Mouse (Mus musculus) stomach, embryonic 16.5 days (tissue): ENCODE results near the gene Sema4f. TPM values are rescaled to one million over a fixed set of nuclear protein-coding genes. Genes with fewer than 3 reads are reported as not detected.
A peak's percentile ranks its signal among the peaks of the same experiment; 100 is the strongest.

Experiments used
- ATAC-seq: fragments of 200-750 bp; cut with Nextera tagmentation; 2 replicates; pipeline ENCODE4 v1.8.0; 2017; ENCODE audit warnings: moderate number of reproducible peaks, moderate TSS enrichment; ENCODE audit not compliant: insufficient read depth, low FRiP score
- H3K27ac ChIP-seq: fragments of 300-500 bp; sonication (generic); 2 replicates; pipeline ENCODE4 v1.5.1; 2014; ENCODE audit warnings: low read length
- H3K27me3 ChIP-seq: fragments of 300-500 bp; sonication (generic); 2 replicates; pipeline ENCODE4 v1.6.1; 2014; ENCODE audit warnings: low read length, control low read depth, mixed read lengths; ENCODE audit not compliant: control insufficient read depth, insufficient read depth
- H3K36me3 ChIP-seq: fragments of 300-500 bp; sonication (generic); 2 replicates; pipeline ENCODE4 v1.6.1; 2014; ENCODE audit warnings: low read length; ENCODE audit not compliant: control insufficient read depth, insufficient read depth
- H3K4me1 ChIP-seq: fragments of 300-500 bp; sonication (generic); 2 replicates; pipeline ENCODE4 v1.6.1; 2014; ENCODE audit warnings: low read length, control low read depth, mixed read lengths; ENCODE audit not compliant: control insufficient read depth, insufficient read depth
- H3K4me2 ChIP-seq: fragments of 300-500 bp; sonication (generic); 2 replicates; pipeline ENCODE4 v1.6.1; 2014; ENCODE audit warnings: low read depth, low read length, mixed read lengths
- H3K4me3 ChIP-seq: fragments of 300-500 bp; sonication (generic); replicated peaks from 2 replicates; pipeline ENCODE4 v1.5.1; 2014; ENCODE audit warnings: mild to moderate bottlenecking, low read length
- H3K9ac ChIP-seq: fragments of 300-500 bp; sonication (generic); 2 replicates; pipeline ENCODE4 v1.6.1; 2014; ENCODE audit warnings: low read length
- H3K9me3 ChIP-seq: fragments of 300-500 bp; sonication (generic); replicated peaks from 2 replicates; pipeline ENCODE4 v1.6.1; 2016; ENCODE audit warnings: low read length, control low read depth; ENCODE audit not compliant: control insufficient read depth
- WGBS: fragments of 180-500 bp; shearing (Covaris S2); extraction: QIAGEN DNeasy Blood & Tissue Kit; methylation state at CpG from one replicate; pipeline ENCODE4 v1.1.7; 2014; 5-methylcytosine and 5-hydroxymethylcytosine counted together
- polyA plus RNA-seq: library from polyadenylated mRNA; unstranded; fragments of >200 nt; fragmentation: Nextera tagmentation; extraction: Ambion mirVana; gene quantifications from 2 replicates; pipeline ENCODE4 v1.2.1, GENCODE M21; 2015

Sema4f gene
- polyA plus RNA-seq, 1 experiment from 2014 or later: 1.4 TPM

DNA sequence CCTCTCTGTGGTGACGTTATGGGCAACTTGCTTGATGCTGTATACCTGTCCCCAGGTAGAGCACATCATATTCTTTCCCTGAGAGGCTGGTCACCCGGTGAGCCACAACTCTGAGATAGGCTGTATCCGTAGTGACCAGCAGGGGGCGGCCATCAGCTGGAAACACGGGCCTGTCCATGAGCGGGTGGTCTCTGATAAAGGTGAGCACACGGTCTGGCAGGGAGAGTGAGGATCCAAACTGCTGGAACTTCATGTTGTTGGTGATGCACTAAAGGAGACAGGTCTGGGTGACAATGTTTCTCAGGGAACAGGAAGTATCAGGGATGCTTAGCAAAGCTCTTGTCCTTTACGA, 21.8 kb downstream of the Sema4f start:
- no peaks in the 10 kb centered on the region for H3K36me3 ChIP-seq
- H3K9ac ChIP-seq: no peak overlapping the region
- no peaks in the 10 kb centered on the region for H3K9me3 ChIP-seq
- no peaks in the 10 kb centered on the region for H3K4me1 ChIP-seq
- WGBS: 16% methylated on average over 8 of the region's 8 CpGs
- peak; percentile 37; the same call in 1 of the 2 replicates for ATAC-seq
- no peaks in the 10 kb centered on the region for H3K27me3 ChIP-seq
- H3K27ac ChIP-seq: no peak overlapping the region
- H3K4me3 ChIP-seq: no peak overlapping the region
- no peak overlapping the region for H3K4me2 ChIP-seq

DNA sequence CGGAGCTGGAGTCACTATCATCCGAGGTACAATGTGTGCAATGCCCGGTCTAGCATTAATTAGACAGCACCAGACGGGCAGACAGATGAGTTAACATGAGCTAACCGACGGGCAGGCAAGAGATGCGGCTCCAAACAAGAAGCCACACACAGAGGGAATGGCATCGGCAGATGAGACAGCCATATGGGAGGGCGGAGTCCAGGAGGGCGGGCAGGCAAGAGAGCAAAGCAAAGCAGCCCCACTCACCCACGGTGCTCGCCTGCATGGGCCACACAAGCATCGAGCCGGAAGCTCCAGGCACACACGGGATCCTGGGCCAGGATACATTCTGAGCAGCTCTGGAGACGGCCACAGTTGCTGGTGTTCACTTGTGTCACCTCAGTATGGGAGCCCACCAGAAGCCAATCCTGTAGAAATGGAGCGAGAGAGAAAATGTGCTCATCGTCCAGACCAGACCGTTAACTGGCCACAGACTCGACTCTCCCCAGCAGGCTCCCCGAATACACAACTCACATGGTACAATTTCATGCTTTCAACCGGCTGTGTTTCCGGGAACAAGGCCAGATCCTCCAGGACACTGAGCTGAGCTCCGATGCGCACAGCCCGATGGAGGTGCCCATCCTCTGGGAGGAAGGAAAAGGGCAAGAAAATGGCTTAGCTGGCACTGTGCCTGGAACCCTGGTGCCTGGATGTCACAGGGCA, 22.3 kb downstream of the Sema4f start:
- peak; percentile 48; the same call in 1 of the 2 replicates for ATAC-seq
- H3K4me2 ChIP-seq: no peak overlapping the region

DNA sequence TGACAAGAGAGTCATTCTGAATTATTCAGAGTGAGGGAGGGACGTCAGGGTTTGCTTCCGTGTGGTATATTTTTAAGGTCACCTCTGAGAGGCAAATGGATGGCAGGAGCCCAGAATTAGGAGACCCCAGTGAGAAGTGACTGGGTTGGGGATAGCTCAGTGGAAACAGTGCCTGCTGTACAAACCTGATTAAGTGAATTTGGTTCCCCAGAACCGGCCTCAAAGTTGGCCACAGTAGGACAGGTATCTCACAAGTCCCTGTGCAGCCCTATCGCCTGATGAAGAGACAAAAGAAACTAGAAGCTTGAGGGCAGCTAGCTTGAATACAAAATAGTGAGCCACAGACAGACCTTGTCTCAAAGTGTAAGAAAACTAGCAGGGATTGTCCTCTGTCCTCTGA, 23.1 kb downstream of the Sema4f start:
- H3K4me3 ChIP-seq: no peak overlapping the region
- WGBS: 81% methylated on average over 4 of the region's 4 CpGs

More for the DNA sequence above, 22.3 kb downstream of the Sema4f start:
- Histone ChIP-seq H3K9ac (no peak overlapping the region), H3K27me3 (no peaks in the 10 kb centered on the region), H3K27ac (no peak overlapping the region), H3K4me1 (no peaks in the 10 kb centered on the region), H3K4me3 (no peak overlapping the region), H3K9me3 (no peaks in the 10 kb centered on the region), H3K36me3 (no peaks in the 10 kb centered on the region)
- 66% methylated on average over 26 of the region's 26 CpGs for WGBS

DNA sequence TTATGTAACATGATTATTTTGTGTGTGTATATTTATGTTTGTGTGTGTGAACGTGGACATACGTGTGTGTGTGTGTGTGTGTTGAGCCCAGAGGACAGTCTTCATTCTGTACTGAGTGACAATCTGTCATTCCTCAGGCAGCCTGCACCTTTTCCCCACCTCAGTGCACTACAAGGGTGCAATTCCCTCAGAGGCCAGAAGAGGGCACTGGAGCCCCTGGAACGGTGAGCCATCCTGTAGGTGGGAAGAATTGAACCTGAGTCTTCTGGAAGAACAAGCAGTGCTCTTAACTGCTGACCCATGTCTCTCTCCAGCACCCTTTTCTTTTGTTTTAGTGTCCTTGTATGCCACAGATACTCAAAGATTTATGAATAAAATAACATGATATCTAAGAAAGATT, 23.7 kb downstream of the Sema4f start:
- Histone ChIP-seq H3K9ac (no peak overlapping the region), H3K9me3 (no peaks in the 10 kb centered on the region), H3K27ac (no peak overlapping the region), H3K4me1 (no peaks in the 10 kb centered on the region), H3K27me3 (no peaks in the 10 kb centered on the region), H3K4me3 (no peak overlapping the region), H3K4me2 (no peak overlapping the region), H3K36me3 (no peaks in the 10 kb centered on the region)
- WGBS: 23% methylated on average over 3 of the region's 3 CpGs
- ATAC-seq: no peak

More for the DNA sequence above, 23.1 kb downstream of the Sema4f start:
- ATAC-seq: no peak
- H3K4me2 ChIP-seq: no peak overlapping the region
- H3K9ac ChIP-seq: no peak overlapping the region
- no peak overlapping the region for H3K27ac ChIP-seq
- H3K36me3 ChIP-seq: no peaks in the 10 kb centered on the region
- H3K9me3 ChIP-seq: no peaks in the 10 kb centered on the region
- no peaks in the 10 kb centered on the region for H3K27me3 ChIP-seq
- no peaks in the 10 kb centered on the region for H3K4me1 ChIP-seq

DNA sequence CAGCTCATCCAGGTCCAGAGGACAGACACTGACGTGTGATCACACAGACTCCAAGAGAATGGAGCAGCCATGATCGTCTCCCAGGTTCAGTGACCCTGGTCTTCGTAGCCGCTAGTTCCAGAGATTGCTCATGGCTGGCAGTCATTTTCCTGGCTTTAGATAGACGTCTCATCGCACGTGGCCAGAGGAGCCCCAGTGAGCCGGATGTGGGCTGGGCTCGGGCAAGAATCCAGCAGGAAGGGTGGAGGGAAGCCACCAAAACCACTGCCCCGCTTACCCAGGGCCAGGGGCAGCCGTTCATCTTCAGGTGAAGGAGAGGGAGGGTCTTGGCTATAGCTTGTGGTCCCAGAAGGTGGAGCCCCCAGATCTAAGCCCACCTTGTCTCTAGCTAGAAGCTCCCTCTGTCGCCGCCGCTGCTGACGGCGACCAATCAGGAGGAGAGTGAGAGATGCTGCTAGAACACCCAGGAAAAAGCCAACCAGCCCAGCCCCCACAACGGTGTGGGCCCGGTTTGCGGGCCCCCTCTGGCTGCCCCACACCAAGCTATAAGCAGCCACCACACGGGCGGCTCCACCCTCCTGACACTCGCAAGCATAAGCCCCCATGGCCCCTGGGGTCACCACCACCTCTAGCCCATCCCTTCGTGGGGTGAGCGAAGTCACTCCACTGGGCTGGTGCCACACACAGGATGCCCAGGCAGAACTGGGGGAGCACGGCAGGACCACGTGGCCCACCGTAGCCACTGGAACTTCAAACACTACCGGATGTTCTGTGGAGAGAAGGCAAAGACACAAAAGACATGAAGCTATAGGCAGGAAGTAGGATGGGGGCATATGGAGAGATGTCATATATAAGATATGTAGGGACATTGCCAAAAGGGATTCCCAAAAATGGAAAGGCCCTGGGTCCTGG, 26.0 kb downstream of the Sema4f start:
- Histone ChIP-seq H3K9me3 (no peaks in the 10 kb centered on the region), H3K27me3 (no peaks in the 10 kb centered on the region), H3K36me3 (no peaks in the 10 kb centered on the region), H3K9ac (no peak overlapping the region), H3K4me1 (peaks cover 3% of the 10 kb centered on the region; the same call in 1 of the 2 replicates), H3K4me2 (no peak overlapping the region), H3K4me3 (no peak overlapping the region), H3K27ac (no peak overlapping the region)
- 76% methylated on average over 28 of the region's 28 CpGs for WGBS
- no peak for ATAC-seq

DNA sequence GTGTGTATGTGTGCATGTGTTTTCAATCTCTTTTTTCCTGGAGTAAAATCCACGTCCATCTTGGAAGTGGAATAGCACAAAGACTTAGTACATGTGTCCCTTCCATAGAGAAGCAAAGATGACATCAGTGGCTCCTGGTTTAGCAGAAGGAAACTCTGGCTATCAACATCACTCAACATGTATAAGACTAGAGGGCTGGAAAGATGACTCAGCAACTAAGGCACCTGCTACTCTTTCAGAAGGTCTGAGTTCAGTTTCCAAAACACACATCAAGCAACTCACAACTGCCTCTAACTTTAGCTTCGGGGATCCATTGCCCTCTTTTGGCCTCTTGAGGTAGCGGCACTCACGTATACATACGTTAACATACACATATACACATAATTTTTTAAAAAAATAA, 28.3 kb downstream of the Sema4f start:
- H3K27ac ChIP-seq: no peak overlapping the region
- H3K9me3 ChIP-seq: no peaks in the 10 kb centered on the region
- no peak for ATAC-seq
- no peak overlapping the region for H3K9ac ChIP-seq
- H3K4me2 ChIP-seq: no peak overlapping the region
- H3K36me3 ChIP-seq: no peaks in the 10 kb centered on the region
- H3K4me1 ChIP-seq: peaks cover 3% of the 10 kb centered on the region; the same call in 1 of the 2 replicates
- whole genome bisulfite sequencing: 89% methylated on average over 5 of the region's 5 CpGs
- no peaks in the 10 kb centered on the region for H3K27me3 ChIP-seq
- no peak overlapping the region for H3K4me3 ChIP-seq

DNA sequence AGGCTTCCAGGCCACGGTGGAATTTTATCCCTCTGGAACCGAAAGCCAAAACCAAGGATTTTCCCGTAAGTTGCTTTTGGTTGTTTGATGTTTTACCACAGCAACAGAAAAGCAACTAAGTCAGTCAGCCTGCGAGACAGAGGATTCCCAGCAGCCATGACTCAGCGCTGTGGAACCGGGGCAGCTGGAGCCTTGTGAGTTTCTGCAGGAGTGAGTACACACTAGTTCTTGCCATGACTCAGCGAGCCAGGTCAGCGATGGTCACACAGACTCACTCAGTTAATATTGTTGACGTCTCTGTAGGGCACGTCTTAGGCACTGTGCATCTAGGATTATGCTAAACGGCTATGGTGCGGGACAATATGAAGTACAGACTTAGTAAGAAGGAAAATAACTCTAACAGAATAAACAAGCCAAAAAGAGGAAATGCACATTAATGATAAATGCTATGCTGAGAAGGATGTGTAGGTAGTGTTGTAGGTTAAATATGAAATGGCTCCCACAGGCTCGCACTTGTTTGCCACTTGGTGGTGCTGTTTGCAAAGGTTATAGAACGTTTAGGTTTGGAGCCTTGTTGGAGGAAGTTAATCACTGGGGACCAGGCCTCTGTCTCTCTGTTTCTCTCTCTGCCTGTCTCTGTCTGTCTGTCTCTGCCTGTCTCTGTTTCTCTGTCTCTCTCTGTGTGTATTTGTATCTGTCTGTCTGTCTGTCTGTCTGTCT, 30.3 kb downstream of the Sema4f start:
- no peak overlapping the region for H3K27ac ChIP-seq
- H3K4me3 ChIP-seq: no peak overlapping the region
- no peaks in the 10 kb centered on the region for H3K9me3 ChIP-seq
- H3K4me2 ChIP-seq: no peak overlapping the region
- no peaks in the 10 kb centered on the region for H3K36me3 ChIP-seq
- peaks cover 3% of the 10 kb centered on the region; the same call in 1 of the 2 replicates for H3K4me1 ChIP-seq
- no peaks in the 10 kb centered on the region for H3K27me3 ChIP-seq
- H3K9ac ChIP-seq: no peak overlapping the region; the same call in 1 of the 2 replicates
- peak; percentile 78 for ATAC-seq
- WGBS: 43% methylated on average over 14 of the region's 14 CpGs

DNA sequence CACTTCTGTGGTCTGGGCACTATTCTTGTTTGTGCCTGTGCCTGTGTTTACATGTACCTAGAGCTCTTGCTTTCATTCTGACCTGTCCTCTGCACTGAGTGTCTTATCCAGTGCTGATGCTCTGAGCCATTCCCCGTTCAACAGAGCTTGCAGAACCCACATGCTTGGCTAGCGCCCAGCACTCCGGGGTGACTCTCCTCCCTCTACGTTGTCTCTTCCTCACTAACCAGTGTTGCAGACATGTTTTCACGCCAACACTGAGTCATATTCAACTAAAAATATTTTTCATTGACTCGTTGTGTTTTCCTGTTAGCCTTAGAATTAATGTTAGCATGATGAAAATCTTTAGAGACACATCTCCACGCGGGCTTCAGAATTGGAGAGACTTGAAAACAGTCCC, 31.5 kb downstream of the Sema4f start:
- no peaks in the 10 kb centered on the region for H3K27me3 ChIP-seq
- no peak overlapping the region for H3K4me2 ChIP-seq
- H3K27ac ChIP-seq: no peak overlapping the region
- no peak overlapping the region for H3K9ac ChIP-seq
- H3K36me3 ChIP-seq: no peaks in the 10 kb centered on the region
- WGBS: 76% methylated on average over 8 of the region's 8 CpGs
- ATAC-seq: no peak
- peaks cover 3% of the 10 kb centered on the region; the same call in 1 of the 2 replicates for H3K4me1 ChIP-seq
- no peaks in the 10 kb centered on the region for H3K9me3 ChIP-seq
- no peak overlapping the region for H3K4me3 ChIP-seq
